9 mouse cellular contexts compared by ENCODE assay signal in genomic region chr10:8176351-8177053, GRCm38 (mm10).
DNase-seq lines count a peak whose midpoint lies in the region; ATAC-seq and TF ChIP-seq lines count a peak whose summit lies in the region.
"Had no signal": no experiment of that assay in that cellular context is flagged by ENCODE, and none has a peak within 500 bp of the region (broad histone marks: within the 10 kb centered on the region; RNA-seq: fewer than 3 reads in every experiment).

No protein-coding gene starts in this region.

- WGBS in embryonic facial prominence, embryonic 14.5 days, result 23% methylated on average over 13 of the region's 13 CpGs
- 67% methylated on average over 13 of the region's 13 CpGs for WGBS in small intestine, adult 2 months

- intact Hi-C loops in gastrocnemius, adult 2 months (cut with DNase I), result no loop called here
- intact Hi-C loops in left cerebral cortex, adult 2 months (cut with DNase I), result loop anchor here (2.0 to 5.0 kb wide), 2 partner anchors 34 to 220 kb away; partner anchors contain the start of gene Tab2

- H3K27me3 ChIP-seq in embryonic facial prominence, embryonic 14.5 days (replicated peaks; ENCODE audit: control insufficient read depth, insufficient read depth, low read length), result no peaks in the 10 kb centered on the region
- H3K27me3 ChIP-seq in small intestine, adult 2 months (ENCODE audit: control insufficient read depth, insufficient read depth, low read length), result no peaks in the 10 kb centered on the region

- H3K4me2 ChIP-seq in embryonic facial prominence, embryonic 14.5 days (ENCODE audit: low read depth, low read length), result peak overlapping the region; percentile 18; the same call in 1 of the 2 replicates

- peaks cover 26% of the 10 kb centered on the region for H3K4me1 ChIP-seq in embryonic facial prominence, embryonic 14.5 days (ENCODE audit: control insufficient read depth, insufficient read depth, low read length)
- peaks cover 2% of the 10 kb centered on the region; the same call in 1 of the 2 replicates for H3K4me1 ChIP-seq in small intestine, adult 2 months (ENCODE audit: control insufficient read depth, insufficient read depth, insufficient read length, low read length)

- ATAC-seq in embryonic facial prominence, embryonic 14.5 days (ENCODE audit: low read depth), result peak; percentile 50
- ATAC-seq in monocyte, adult 5-6 weeks (replicated peaks; ENCODE audit: insufficient number of reproducible peaks, low FRiP score, low TSS enrichment, poor library complexity, severe bottlenecking), result no peak

- DNase-seq in gastrocnemius, adult 2 months, result peak; percentile 33
- DNase-seq in gastrocnemius, postnatal 10 days, result no peak
- peak; percentile 74 for DNase-seq in 416B (ENCODE audit: low read depth)
- peak; percentile 85 for DNase-seq in embryonic facial prominence, embryonic 14.5 days (ENCODE audit: low spot score)
- peak; percentile 20 to 32 for DNase-seq in left cerebral cortex, adult 2 months (ENCODE audit: extremely low spot score in 1 of 2, low spot score in 2 of 2)
- DNase-seq in adrenal gland, adult 18-20 months (ENCODE audit: low spot score in 2 of 2), result no peak

- no peak for TF ChIP-seq CTCF in gastrocnemius, adult 2 months (IDR thresholded peaks at IDR 0.05)
- TF ChIP-seq CTCF in left cerebral cortex, adult 2 months (IDR thresholded peaks at IDR 0.05), result no peak
- TF ChIP-seq CTCF in small intestine, adult 2 months (IDR thresholded peaks at IDR 0.05; ENCODE audit: extremely low read depth, insufficient read length, insufficient replicate concordance, low read depth, low read length), result no peak

- no peaks in the 10 kb centered on the region for H3K36me3 ChIP-seq in embryonic facial prominence, embryonic 14.5 days (ENCODE audit: control insufficient read depth, insufficient read depth, low read length)
- H3K36me3 ChIP-seq in small intestine, adult 2 months (ENCODE audit: control insufficient read depth, insufficient read depth, low read length), result no peaks in the 10 kb centered on the region

- H3K4me3 ChIP-seq in gastrocnemius, adult 2 months, result peak overlapping the region; percentile 12; the same call in 1 of the 2 replicates
- no peak overlapping the region for H3K4me3 ChIP-seq in embryonic facial prominence, embryonic 14.5 days (ENCODE audit: low read depth, low read length)
- H3K4me3 ChIP-seq in left cerebral cortex, adult 2 months, result no peak overlapping the region
- H3K4me3 ChIP-seq in small intestine, adult 2 months (ENCODE audit: low read depth, low read length), result no peak overlapping the region
- H3K4me3 ChIP-seq: heart, adult 2 months had no signal

- no peak for TF ChIP-seq POLR2A in small intestine, adult 2 months (IDR thresholded peaks at IDR 0.05; ENCODE audit: low read depth, low read length)

- H3K9ac ChIP-seq in embryonic facial prominence, embryonic 14.5 days (ENCODE audit: low read depth, low read length), result 0 out of 2 replicates have a peak overlapping the region, but pooled peaks have one; percentile 21

- no peaks in the 10 kb centered on the region for H3K9me3 ChIP-seq in embryonic facial prominence, embryonic 14.5 days (ENCODE audit: control insufficient read depth, low read length)

- H3K27ac ChIP-seq in gastrocnemius, adult 2 months, result peak overlapping the region; percentile 46; the same call in 1 of the 2 replicates
- peak overlapping the region; percentile 76 for H3K27ac ChIP-seq in embryonic facial prominence, embryonic 14.5 days (replicated peaks; ENCODE audit: low read depth, low read length)
- peak overlapping the region; percentile 82 for H3K27ac ChIP-seq in left cerebral cortex, adult 2 months
- H3K27ac ChIP-seq in small intestine, adult 2 months (ENCODE audit: insufficient read depth, low read depth, low read length), result peak overlapping the region; percentile 43
- H3K27ac ChIP-seq: heart, adult 2 months had no signal

Comparison
In these comparisons a context has a peak if more than half of its experiments do, and no peak if none do; other contexts are left out.
1. DNase-seq: peak in gastrocnemius, adult 2 months (single experiment), 416B (single experiment), embryonic facial prominence, embryonic 14.5 days (single experiment) and left cerebral cortex, adult 2 months (2 of 2); none in gastrocnemius, postnatal 10 days (single experiment) and adrenal gland, adult 18-20 months (0 of 2).
2. Peak in every context shown above with its lines, with median percentiles within 50 percentile points of each other: H3K27ac ChIP-seq.